ENCODE assay signal across 27 mouse cellular contexts in the genomic region with DNA sequence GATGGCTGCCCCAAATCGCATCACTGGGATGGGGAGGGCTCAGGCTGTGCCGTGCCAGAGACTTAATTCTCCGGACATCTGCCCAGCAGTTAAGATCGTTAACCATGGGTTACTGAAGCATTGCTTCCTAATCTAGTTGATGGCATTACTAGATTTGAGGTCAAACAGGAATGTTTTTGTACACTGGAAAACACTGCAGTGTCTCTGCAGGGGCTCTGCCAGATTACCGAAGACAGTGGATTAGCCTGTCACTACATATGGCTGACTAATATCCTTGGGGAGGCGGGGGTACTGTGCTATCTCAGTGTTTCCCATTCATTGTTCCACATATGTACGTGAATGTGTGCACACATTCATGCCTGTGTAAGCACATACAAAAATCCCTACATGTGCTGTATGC.
DNase-seq lines count a peak whose midpoint lies in the region; ATAC-seq and TF ChIP-seq lines count a peak whose summit lies in the region.
"Had no signal": no experiment of that assay in that cellular context is flagged by ENCODE, and none has a peak within 500 bp of the region (broad histone marks: within the 10 kb centered on the region; RNA-seq: fewer than 3 reads in every experiment).

No protein-coding gene starts in this region.

- no peak for TF ChIP-seq CTCF in left cerebral cortex, adult 2 months (IDR thresholded peaks at IDR 0.05)
- TF ChIP-seq CTCF in testis, adult 2 months (IDR thresholded peaks at IDR 0.05; ENCODE audit: control insufficient read depth, insufficient read depth, insufficient replicate concordance, low read depth, low read length), result no peak

- H3K36me3 ChIP-seq in hindbrain, embryonic 16.5 days (ENCODE audit: control insufficient read depth, insufficient read depth, low read length), result no peaks in the 10 kb centered on the region
- H3K36me3 ChIP-seq in hindbrain, embryonic 13.5 days, result no peaks in the 10 kb centered on the region
- no peaks in the 10 kb centered on the region for H3K36me3 ChIP-seq in testis, adult 2 months (ENCODE audit: control insufficient read depth, insufficient read depth, low read length)
- H3K36me3 ChIP-seq in forebrain, embryonic 15.5 days, result no peaks in the 10 kb centered on the region
- H3K36me3 ChIP-seq: embryonic facial prominence, embryonic 10.5 days; embryonic facial prominence, embryonic 13.5 days; forebrain, embryonic 12.5 days; G1E had no signal

- 57% methylated on average over 7 of the region's 7 CpGs for WGBS in hindbrain, embryonic 16.5 days
- WGBS in hindbrain, embryonic 13.5 days, result 65% methylated on average over 7 of the region's 7 CpGs
- WGBS in forebrain, embryonic 15.5 days, result 55% methylated on average over 7 of the region's 7 CpGs

- H3K27me3 ChIP-seq in hindbrain, embryonic 16.5 days (replicated peaks; ENCODE audit: control insufficient read depth, insufficient read depth, low read length), result no peaks in the 10 kb centered on the region
- no peaks in the 10 kb centered on the region for H3K27me3 ChIP-seq in hindbrain, embryonic 13.5 days
- no peaks in the 10 kb centered on the region for H3K27me3 ChIP-seq in testis, adult 2 months (ENCODE audit: control insufficient read depth, insufficient read depth, low read length)
- no peaks in the 10 kb centered on the region for H3K27me3 ChIP-seq in forebrain, embryonic 15.5 days
- H3K27me3 ChIP-seq: CH12.LX; embryonic facial prominence, embryonic 13.5 days; forebrain, embryonic 12.5 days had no signal

- H3K27ac ChIP-seq in hindbrain, embryonic 16.5 days (ENCODE audit: low read depth, low read length), result no peak overlapping the region
- no peak overlapping the region for H3K27ac ChIP-seq in hindbrain, embryonic 13.5 days
- H3K27ac ChIP-seq in left cerebral cortex, adult 2 months, result peak overlapping the region; percentile 44; the same call in 1 of the 2 replicates
- H3K27ac ChIP-seq in testis, adult 2 months (ENCODE audit: control insufficient read depth, insufficient read depth, low read depth, low read length), result no peak overlapping the region
- no peak overlapping the region for H3K27ac ChIP-seq in forebrain, embryonic 15.5 days (replicated peaks)
- H3K27ac ChIP-seq: embryonic facial prominence, embryonic 10.5 days; embryonic facial prominence, embryonic 13.5 days; forebrain, embryonic 12.5 days; hindbrain, embryonic 14.5 days had no signal

- peak; percentile 41; the same call in 1 of the 2 replicates for ATAC-seq in hindbrain, embryonic 16.5 days
- ATAC-seq in hindbrain, embryonic 13.5 days (ENCODE audit: low FRiP score), result no peak
- no peak for ATAC-seq in forebrain, embryonic 15.5 days (replicated peaks)
- ATAC-seq: forebrain, embryonic 16.5 days; Patski had no signal

- intact Hi-C loops in left cerebral cortex, adult 2 months (cut with DNase I), result no loop called here
- intact Hi-C loops in left cerebral cortex, postnatal 10 days (cut with DNase I), result no loop called here

- no peak for TF ChIP-seq POLR2A in testis, adult 2 months (IDR thresholded peaks at IDR 0.05; ENCODE audit: control insufficient read depth, low read depth, low read length)

- no peak for DNase-seq in left cerebral cortex, adult 2 months (ENCODE audit: extremely low spot score in 1 of 2, low spot score in 2 of 2)
- no peak for DNase-seq in left cerebral cortex, postnatal 10 days (ENCODE audit: extremely low spot score in 1 of 2, low spot score in 2 of 2)
- DNase-seq in testis, postnatal 14 days (ENCODE audit: low spot score), result no peak
- DNase-seq in retina, postnatal 7 days (ENCODE audit: low read depth, low spot score), result peak; percentile 60
- DNase-seq: adrenal gland, postnatal 10 days; adrenal gland, postnatal 36 days; B cell, adult 2 months; cerebellum, adult 18-20 months; cerebellum, adult 9-11 months; cerebellum, postnatal 36 days; embryo, embryonic 11 days; gastrocnemius, postnatal 10 days; heart, adult 11 months had no signal

- H3K4me2 ChIP-seq in hindbrain, embryonic 16.5 days (ENCODE audit: low read length), result no peak overlapping the region
- no peak overlapping the region for H3K4me2 ChIP-seq in hindbrain, embryonic 13.5 days
- no peak overlapping the region for H3K4me2 ChIP-seq in forebrain, embryonic 15.5 days (replicated peaks)
- H3K4me2 ChIP-seq: embryonic facial prominence, embryonic 13.5 days; forebrain, embryonic 12.5 days; heart, embryonic 11.5 days; hindbrain, embryonic 14.5 days had no signal

- no peaks in the 10 kb centered on the region for H3K9me3 ChIP-seq in hindbrain, embryonic 16.5 days (ENCODE audit: control insufficient read depth, low read length)
- no peaks in the 10 kb centered on the region for H3K9me3 ChIP-seq in hindbrain, embryonic 13.5 days
- no peaks in the 10 kb centered on the region for H3K9me3 ChIP-seq in forebrain, embryonic 15.5 days
- H3K9me3 ChIP-seq: embryonic facial prominence, embryonic 10.5 days; embryonic facial prominence, embryonic 13.5 days; forebrain, embryonic 12.5 days had no signal

- H3K4me1 ChIP-seq in hindbrain, embryonic 16.5 days (ENCODE audit: control insufficient read depth, insufficient read depth, low read depth, low read length), result no peaks in the 10 kb centered on the region
- peaks cover 5% of the 10 kb centered on the region; the same call in 1 of the 2 replicates for H3K4me1 ChIP-seq in hindbrain, embryonic 13.5 days (replicated peaks)
- H3K4me1 ChIP-seq in testis, adult 2 months (ENCODE audit: control insufficient read depth, insufficient read depth, low read length), result peaks cover 2% of the 10 kb centered on the region; the same call in 1 of the 2 replicates
- H3K4me1 ChIP-seq in forebrain, embryonic 15.5 days, result peaks cover 6% of the 10 kb centered on the region; the same call in 1 of the 2 replicates
- H3K4me1 ChIP-seq: embryonic facial prominence, embryonic 10.5 days; embryonic facial prominence, embryonic 13.5 days; forebrain, embryonic 12.5 days had no signal

- no peak overlapping the region for H3K9ac ChIP-seq in hindbrain, embryonic 16.5 days (ENCODE audit: low read depth, low read length)
- H3K9ac ChIP-seq in hindbrain, embryonic 13.5 days, result no peak overlapping the region
- H3K9ac ChIP-seq in forebrain, embryonic 15.5 days (replicated peaks), result no peak overlapping the region
- H3K9ac ChIP-seq: embryonic facial prominence, embryonic 13.5 days; forebrain, embryonic 12.5 days; hindbrain, embryonic 14.5 days had no signal

- H3K4me3 ChIP-seq in hindbrain, embryonic 16.5 days (ENCODE audit: low read length), result no peak overlapping the region
- no peak overlapping the region for H3K4me3 ChIP-seq in hindbrain, embryonic 13.5 days
- H3K4me3 ChIP-seq in left cerebral cortex, adult 2 months, result no peak overlapping the region
- peak overlapping the region; percentile 23 for H3K4me3 ChIP-seq in testis, adult 2 months (ENCODE audit: control insufficient read depth, low read depth, low read length)
- no peak overlapping the region for H3K4me3 ChIP-seq in forebrain, embryonic 15.5 days
- H3K4me3 ChIP-seq: embryonic facial prominence, embryonic 10.5 days; embryonic facial prominence, embryonic 13.5 days; erythroblast, embryonic 14.5 days; forebrain, embryonic 12.5 days had no signal
